Mouse (Mus musculus) Patski (cell line): ENCODE data around the gene Coq8b. TPM values are rescaled to one million over a fixed set of nuclear protein-coding genes. Genes with fewer than 3 reads are reported as not detected.

Experiments used
- ATAC-seq: fragments of 100-300 bp; one replicate; pipeline ENCODE4 v1.8.0; 2021
- CTCF ChIA-PET: fragments of 350-600 bp; sonication (Branson Sonifier 250); formaldehyde crosslinking; loops from one replicate; lab custom pipeline; 2022; ENCODE audit warnings: inconsistent platforms; lab: Charles Lee
- POLR2A ChIA-PET: fragments of 350-600 bp; sonication (Branson Sonifier 250); formaldehyde crosslinking; loops from one replicate; lab custom pipeline; 2022; ENCODE audit warnings: antibody characterized with exemption, inconsistent platforms; lab: Charles Lee
- DNase-seq: peaks from one replicate; pipeline ENCODE4 v3.0.0-alpha.2; 2011; ENCODE audit warnings: low read depth, low spot score
- H3K27me3 ChIP-seq: fragments of 371-371 bp; one replicate; pipeline ENCODE4 v1.5.1; 2021
- CTCF ChIP-seq: fragments of 100-300 bp; IDR thresholded peaks from one replicate; pipeline ENCODE4 v1.5.1; 2021
- in situ Hi-C: fragments of 300-500 bp; cut with MboI; formaldehyde crosslinking; loops from 3 replicates; pipeline ENCODE4 v1.11.1; 2018; ENCODE audit warnings: low pct_unique_long_range_greater_than_20kb, mixed read lengths
- polyA plus RNA-seq: library from polyadenylated mRNA; unstranded; gene quantifications from one replicate; pipeline ENCODE4 v1.2.3, GENCODE M21; 2021

Gene Coq8b
- polyA plus RNA-seq, 1 experiment from 2014 or later: 39.6 TPM

DNA sequence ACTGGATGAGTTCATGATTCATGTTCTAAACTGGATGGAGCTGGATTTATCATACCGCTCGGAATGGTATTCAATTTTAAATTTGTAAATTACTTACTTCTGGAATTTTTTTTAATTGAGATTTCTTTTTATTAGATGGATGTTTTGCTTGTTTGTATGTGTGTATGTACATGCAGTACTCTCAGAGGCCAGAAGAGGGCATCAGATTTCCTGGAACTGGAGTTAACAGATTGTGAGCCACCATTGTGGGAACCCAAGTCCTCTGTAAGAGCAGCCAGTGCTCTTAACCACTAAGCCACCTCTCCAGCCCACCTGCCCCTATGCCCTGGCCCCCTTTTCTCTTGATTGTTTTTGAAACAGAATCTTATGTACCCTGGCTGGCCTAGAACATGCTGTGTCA lies 16.3 kb downstream of the Coq8b start:
- TF ChIP-seq CTCF: peak; percentile 62
- ATAC-seq: no peak

DNA sequence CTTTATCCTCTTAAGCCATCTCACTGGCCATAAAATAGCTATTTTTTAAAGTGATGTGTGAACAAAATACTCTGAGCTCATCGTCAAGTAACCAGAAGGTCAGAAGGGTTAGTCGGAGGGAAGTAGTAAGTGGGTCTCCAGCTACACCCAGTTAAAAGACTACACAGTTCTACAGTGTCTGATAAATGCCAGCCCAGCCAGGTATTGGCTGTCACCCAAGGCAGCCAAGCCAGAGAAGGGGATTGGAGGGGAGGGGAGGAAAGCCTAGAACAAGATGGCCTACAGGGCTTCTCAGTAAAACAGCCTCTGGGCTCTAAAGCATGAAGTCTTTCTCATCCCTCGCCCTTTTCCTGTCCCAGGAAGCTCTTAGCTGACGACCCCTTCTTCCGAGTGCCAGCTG lies 17.1 kb downstream of the Coq8b start:
- no peak for TF ChIP-seq CTCF
- H3K27me3 ChIP-seq: no peaks in the 10 kb centered on the region
- ChIA-PET POLR2A (no interaction called here), CTCF (interaction anchor here (0.7 to 2.2 kb wide), 3 partner anchors 10 to 36 kb away, joined by 3 to 5 read pairs (median 4); no protein-coding TSS in a partner anchor)
- DNase-seq (no peak), ATAC-seq (no peak)
- in situ Hi-C loops: no loop called here

More for the DNA sequence above, 16.3 kb downstream of the Coq8b start:
- no peaks in the 10 kb centered on the region for H3K27me3 ChIP-seq
- CTCF ChIA-PET: interaction anchor here (0.7 to 2.2 kb wide), 3 partner anchors 16 to 37 kb away, joined by 3 to 5 read pairs (median 3); partner anchors contain the start of gene Coq8b
- POLR2A ChIA-PET: no interaction called here
- DNase-seq: no peak
- in situ Hi-C loops: no loop called here

- DNase-seq (no peak), ATAC-seq (no peak)
- no peak for TF ChIP-seq CTCF
- CTCF ChIA-PET: no interaction called here
- POLR2A ChIA-PET: no interaction called here
- H3K27me3 ChIP-seq: no peaks in the 10 kb centered on the region
- in situ Hi-C loops: no loop called here
These were observed 19.1 kb downstream of the Coq8b start for GRCm38 (mm10) chr7:27251946-27252345.

- ATAC-seq (no peak), DNase-seq (no peak)
- in situ Hi-C loops: no loop called here
- ChIA-PET CTCF (interaction anchor here (1.3 kb wide), 2 partner anchors 12 to 20 kb away, joined by 4 read pairs; no protein-coding TSS in a partner anchor), POLR2A (no interaction called here)
- TF ChIP-seq CTCF: no peak
- no peaks in the 10 kb centered on the region for H3K27me3 ChIP-seq
These were observed 22.9 kb downstream of the Coq8b start for GRCm38 (mm10) chr7:27255721-27256120.

DNA sequence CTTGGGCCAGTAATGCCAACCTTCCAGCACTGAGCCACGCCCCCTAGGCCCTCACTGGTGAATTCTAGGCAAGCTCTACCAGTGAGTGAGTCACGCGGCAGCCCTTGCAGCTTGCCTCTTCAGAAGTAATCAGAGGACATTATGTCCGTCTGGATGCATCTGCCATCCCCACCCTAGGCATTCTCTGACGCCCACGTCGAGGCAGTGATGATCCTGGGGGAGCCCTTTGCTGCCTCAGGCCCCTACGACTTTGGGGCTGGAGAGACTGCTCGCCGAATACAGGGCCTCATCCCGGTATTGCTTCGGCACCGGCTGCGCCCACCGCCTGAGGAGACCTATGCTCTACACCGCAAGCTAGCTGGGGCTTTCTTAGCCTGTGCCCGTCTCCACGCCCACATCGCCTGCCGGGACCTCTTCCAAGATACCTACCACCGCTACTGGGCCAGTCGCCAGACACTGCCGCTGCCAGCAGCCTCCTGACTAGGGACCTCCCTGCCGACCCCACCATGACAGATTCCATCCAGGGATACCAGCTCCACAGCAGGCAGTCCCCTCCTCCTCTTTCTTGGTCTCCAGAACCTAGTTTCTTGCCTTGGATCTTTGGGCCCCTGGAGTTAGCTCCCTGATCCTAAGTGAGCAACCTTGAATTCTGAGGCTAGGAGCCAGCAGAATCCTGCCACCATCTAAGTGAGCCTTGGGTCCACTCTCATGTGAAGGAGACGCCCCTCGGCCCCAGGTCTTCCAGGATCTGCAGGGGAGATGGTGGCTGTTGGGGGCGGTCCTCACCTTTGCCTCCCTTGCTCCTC lies 24.4 kb downstream of the Coq8b start:
- no peak for TF ChIP-seq CTCF
- ATAC-seq (no peak), DNase-seq (no peak)
- CTCF ChIA-PET: interaction anchor here (1.3 kb wide), 1 partner anchor 19 kb away, joined by 4 read pairs; no protein-coding TSS in a partner anchor
- in situ Hi-C loops: no loop called here
- POLR2A ChIA-PET: no interaction called here
- no peaks in the 10 kb centered on the region for H3K27me3 ChIP-seq

GRCm38 (mm10) chr7:27257852-27258204 lies 25.0 kb downstream of the Coq8b start:
- in situ Hi-C loops: no loop called here
- CTCF ChIA-PET: no interaction called here
- no peak for TF ChIP-seq CTCF
- DNase-seq: no peak
- no peaks in the 10 kb centered on the region for H3K27me3 ChIP-seq
- POLR2A ChIA-PET: no interaction called here
- no peak for ATAC-seq

- peak; percentile 71 for ATAC-seq
- CTCF ChIA-PET: no interaction called here
- POLR2A ChIA-PET: no interaction called here
- no peak for TF ChIP-seq CTCF
- no peaks in the 10 kb centered on the region for H3K27me3 ChIP-seq
- in situ Hi-C loops: no loop called here
- DNase-seq: peak; percentile 46
These were observed 25.5 kb downstream of the Coq8b start, which contains the start of gene Numbl for GRCm38 (mm10) chr7:27258205-27258899. TSS of gene Numbl (plus strand) at chr7:27258433.

DNA sequence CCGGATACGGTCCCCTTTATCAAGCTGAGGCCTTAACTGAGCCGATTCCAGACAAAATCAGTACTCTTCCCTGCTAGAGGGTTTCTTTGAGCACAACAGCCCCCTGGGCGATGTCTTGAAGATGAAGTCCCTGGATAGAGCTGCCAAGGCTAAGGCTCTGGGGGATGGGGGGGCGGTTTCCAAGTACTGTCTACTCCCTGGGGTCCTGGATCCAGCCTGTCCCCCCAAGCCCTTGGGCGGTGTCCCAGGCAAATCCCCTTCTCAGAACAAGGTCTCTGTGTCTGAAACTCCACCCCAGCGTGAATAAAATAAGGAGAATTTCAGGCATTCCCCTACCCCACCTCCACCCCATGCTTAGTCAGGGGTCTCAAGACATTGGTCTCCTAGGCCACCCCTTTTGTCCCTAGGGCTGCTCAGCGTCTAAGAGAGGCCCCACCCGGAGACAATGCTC lies 26.5 kb downstream of the Coq8b start:
- TF ChIP-seq CTCF: no peak
- H3K27me3 ChIP-seq: no peaks in the 10 kb centered on the region
- no peak for ATAC-seq
- DNase-seq: no peak
- in situ Hi-C loops: no loop called here
- ChIA-PET CTCF (interaction anchor here (1.5 kb wide), 1 partner anchor 9 kb away, joined by 4 read pairs; no protein-coding TSS in a partner anchor), POLR2A (no interaction called here)

- H3K27me3 ChIP-seq: no peaks in the 10 kb centered on the region
- no peak for TF ChIP-seq CTCF
- ChIA-PET CTCF (interaction anchor here (1.5 kb wide), 1 partner anchor 10 kb away, joined by 4 read pairs; no protein-coding TSS in a partner anchor), POLR2A (no interaction called here)
- ATAC-seq: no peak
- in situ Hi-C loops: no loop called here
- no peak for DNase-seq
These were observed 26.9 kb downstream of the Coq8b start for GRCm38 (mm10) chr7:27259771-27260170.

DNA sequence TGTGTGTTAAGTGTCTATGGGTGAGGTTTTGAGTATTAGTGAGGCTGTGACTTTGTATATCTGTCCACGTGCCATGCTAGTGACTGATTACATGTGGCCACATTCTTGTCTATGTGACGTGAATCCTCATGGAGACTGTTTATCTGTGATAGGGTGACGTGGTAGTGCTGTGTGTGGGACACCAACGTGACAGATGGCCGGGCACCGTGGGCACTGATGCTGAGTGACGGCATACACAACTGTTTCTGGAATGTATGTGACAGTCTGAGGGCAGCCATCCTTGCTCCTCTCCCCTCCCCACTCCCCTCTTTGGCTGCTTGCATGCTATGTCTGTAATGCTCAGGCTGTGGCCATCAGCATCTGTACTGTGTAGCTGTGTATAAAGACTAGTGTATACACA lies 28.0 kb downstream of the Coq8b start:
- no peak for ATAC-seq
- in situ Hi-C loops: no loop called here
- no peaks in the 10 kb centered on the region for H3K27me3 ChIP-seq
- ChIA-PET CTCF (no interaction called here), POLR2A (no interaction called here)
- no peak for DNase-seq
- TF ChIP-seq CTCF: no peak

DNA sequence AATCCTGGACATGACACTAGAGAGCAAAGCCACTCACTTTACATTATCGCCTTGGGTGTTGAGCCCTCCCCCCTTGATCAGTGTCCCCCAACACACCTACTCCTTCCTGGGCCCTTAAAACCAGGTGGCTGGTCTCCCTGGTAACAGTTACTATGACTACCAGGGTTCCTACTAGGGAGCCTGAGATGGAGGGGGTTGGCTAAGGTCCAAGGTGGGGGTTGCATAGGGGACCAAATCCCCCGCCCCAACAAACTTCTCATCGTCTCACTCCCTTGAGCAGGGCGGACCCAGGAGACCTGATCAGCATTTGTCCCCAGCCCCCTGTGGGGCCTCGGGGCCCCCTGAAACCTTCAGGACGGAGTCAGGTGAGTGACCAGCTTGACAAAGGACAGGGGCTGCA lies 29.1 kb downstream of the Coq8b start:
- ATAC-seq: no peak
- ChIA-PET POLR2A (no interaction called here), CTCF (no interaction called here)
- in situ Hi-C loops: no loop called here
- DNase-seq: no peak
- no peaks in the 10 kb centered on the region for H3K27me3 ChIP-seq
- no peak for TF ChIP-seq CTCF
